Mouse (Mus musculus): ENCODE measurements at regions not wholly inside any gene's neighbourhood (a gene's known extent, or its start where the extent isn't known, plus 50 kb on each side); places are given as distances from the start of the nearest gene placed in this dataset.

- 70% methylated on average over 4 of the region's 4 CpGs for WGBS
- no peak overlapping the region for H3K27ac ChIP-seq
Observed at GRCm38 (mm10) chr10:9544041-9544786, 130.8 kb downstream of the Samd5 start.

DNA sequence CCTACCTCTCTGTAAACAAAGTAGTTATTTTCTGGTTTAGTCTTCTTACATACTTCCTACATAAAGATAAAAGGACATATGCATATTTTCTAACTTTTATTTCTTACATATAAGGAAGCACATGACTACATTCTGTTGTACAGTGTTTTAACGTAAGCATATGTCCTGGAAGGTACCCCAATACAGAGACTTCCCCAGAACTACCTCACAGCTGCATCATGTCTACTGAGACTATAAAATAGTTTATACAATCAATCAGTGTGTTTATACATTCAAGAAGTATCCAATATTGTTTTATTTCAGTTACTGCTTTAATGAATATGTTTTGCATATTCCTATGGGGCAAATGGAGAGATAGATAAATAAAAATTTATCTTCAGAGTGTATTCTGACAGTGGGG, 133.4 kb downstream of the Samd5 start:
- H3K4me3 ChIP-seq (replicated peaks; ENCODE audit: low read depth, low read length): no peak overlapping the region
- H3K9me3 ChIP-seq (replicated peaks; ENCODE audit: low read length): no peaks in the 10 kb centered on the region
- DNase-seq (ENCODE audit: low spot score) (no peak), ATAC-seq (replicated peaks; ENCODE audit: low FRiP score, low read depth) (no peak)
- WGBS: 56% methylated on average over 1 of the region's 1 CpGs
- no peaks in the 10 kb centered on the region for H3K27me3 ChIP-seq (ENCODE audit: insufficient read depth, low read length)
- H3K4me2 ChIP-seq (ENCODE audit: low read length): no peak overlapping the region
- no peaks in the 10 kb centered on the region for H3K36me3 ChIP-seq (ENCODE audit: insufficient read depth, low read length)
- no peaks in the 10 kb centered on the region for H3K4me1 ChIP-seq (replicated peaks; ENCODE audit: insufficient read depth, low read length)
- no peak for TF ChIP-seq CTCF (IDR thresholded peaks at IDR 0.05; ENCODE audit: low read depth)
- H3K27ac ChIP-seq: no peak overlapping the region
- no peak overlapping the region for H3K9ac ChIP-seq (ENCODE audit: low read depth, low read length)

More at GRCm38 (mm10) chr10:9544041-9544786, 130.8 kb downstream of the Samd5 start:
- no peak overlapping the region for H3K4me3 ChIP-seq (replicated peaks; ENCODE audit: low read depth, low read length)
- H3K36me3 ChIP-seq (ENCODE audit: insufficient read depth, low read length): no peaks in the 10 kb centered on the region
- no peak for TF ChIP-seq CTCF (IDR thresholded peaks at IDR 0.05; ENCODE audit: low read depth)
- ATAC-seq (replicated peaks; ENCODE audit: low FRiP score, low read depth) (no peak), DNase-seq (ENCODE audit: low spot score) (no peak)
- H3K4me1 ChIP-seq (replicated peaks; ENCODE audit: insufficient read depth, low read length): no peaks in the 10 kb centered on the region
- no peaks in the 10 kb centered on the region for H3K9me3 ChIP-seq (replicated peaks; ENCODE audit: low read length)
- H3K4me2 ChIP-seq (ENCODE audit: low read length): no peak overlapping the region
- no peak overlapping the region for H3K9ac ChIP-seq (ENCODE audit: low read depth, low read length)
- H3K27me3 ChIP-seq (ENCODE audit: insufficient read depth, low read length): no peaks in the 10 kb centered on the region

DNA sequence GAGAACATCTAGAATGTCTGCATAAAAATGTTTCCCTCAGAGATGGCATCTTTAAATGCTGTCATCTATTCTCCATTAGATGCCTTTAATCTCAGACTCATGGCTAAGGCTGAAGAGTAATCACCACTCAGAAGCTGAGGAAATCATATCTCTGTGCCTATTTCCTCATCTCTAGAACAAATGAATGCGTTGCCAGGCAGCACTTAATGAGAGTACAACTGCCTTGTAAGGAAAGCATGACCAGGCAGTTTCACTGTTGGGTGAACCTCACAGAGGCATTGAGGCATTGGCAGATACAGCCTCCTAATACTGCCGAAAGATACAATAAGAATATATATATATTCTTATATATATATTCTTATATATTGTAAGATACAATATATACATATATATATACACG, 137.3 kb downstream of the Samd5 start:
- Histone ChIP-seq H3K4me3 (replicated peaks; ENCODE audit: low read depth, low read length) (no peak overlapping the region), H3K27me3 (ENCODE audit: insufficient read depth, low read length) (no peaks in the 10 kb centered on the region), H3K4me2 (ENCODE audit: low read length) (no peak overlapping the region), H3K36me3 (ENCODE audit: insufficient read depth, low read length) (no peaks in the 10 kb centered on the region), H3K9me3 (replicated peaks; ENCODE audit: low read length) (no peaks in the 10 kb centered on the region), H3K4me1 (replicated peaks; ENCODE audit: insufficient read depth, low read length) (no peaks in the 10 kb centered on the region), H3K27ac (no peak overlapping the region), H3K9ac (ENCODE audit: low read depth, low read length) (no peak overlapping the region)
- DNase-seq (ENCODE audit: low spot score) (no peak), ATAC-seq (replicated peaks; ENCODE audit: low FRiP score, low read depth) (no peak)
- WGBS: 88% methylated on average over 3 of the region's 3 CpGs
- TF ChIP-seq CTCF (IDR thresholded peaks at IDR 0.05; ENCODE audit: low read depth): no peak

DNA sequence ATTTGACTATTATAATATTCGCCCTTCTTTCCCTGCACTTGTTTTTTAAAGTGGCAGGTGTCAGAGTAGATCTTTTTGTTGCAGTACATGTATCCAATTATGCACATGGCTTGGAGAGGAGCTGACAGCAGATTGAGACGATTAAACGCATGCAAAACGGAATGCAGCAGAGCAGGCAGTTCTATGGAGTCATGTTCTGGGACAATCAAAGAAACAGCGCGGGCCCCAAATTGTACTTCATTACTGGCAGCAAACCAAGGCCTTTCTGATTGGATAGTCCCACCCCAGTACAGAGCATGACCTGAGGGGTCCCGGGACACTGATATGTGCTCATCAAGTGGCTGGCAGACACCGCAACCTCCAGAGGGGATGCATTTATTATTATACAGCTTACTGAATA, 140.5 kb downstream of the Samd5 start:
- WGBS: 83% methylated on average over 8 of the region's 8 CpGs
- H3K4me2 ChIP-seq (ENCODE audit: low read length): no peak overlapping the region
- DNase-seq (ENCODE audit: low spot score) (no peak), ATAC-seq (replicated peaks; ENCODE audit: low FRiP score, low read depth) (no peak)
- H3K9me3 ChIP-seq (replicated peaks; ENCODE audit: low read length): no peaks in the 10 kb centered on the region
- no peaks in the 10 kb centered on the region for H3K36me3 ChIP-seq (ENCODE audit: insufficient read depth, low read length)
- no peak overlapping the region for H3K27ac ChIP-seq
- no peak overlapping the region for H3K4me3 ChIP-seq (replicated peaks; ENCODE audit: low read depth, low read length)
- H3K4me1 ChIP-seq (replicated peaks; ENCODE audit: insufficient read depth, low read length): no peaks in the 10 kb centered on the region
- H3K9ac ChIP-seq (ENCODE audit: low read depth, low read length): no peak overlapping the region
- H3K27me3 ChIP-seq (ENCODE audit: insufficient read depth, low read length): no peaks in the 10 kb centered on the region
- TF ChIP-seq CTCF (IDR thresholded peaks at IDR 0.05; ENCODE audit: low read depth): no peak

DNA sequence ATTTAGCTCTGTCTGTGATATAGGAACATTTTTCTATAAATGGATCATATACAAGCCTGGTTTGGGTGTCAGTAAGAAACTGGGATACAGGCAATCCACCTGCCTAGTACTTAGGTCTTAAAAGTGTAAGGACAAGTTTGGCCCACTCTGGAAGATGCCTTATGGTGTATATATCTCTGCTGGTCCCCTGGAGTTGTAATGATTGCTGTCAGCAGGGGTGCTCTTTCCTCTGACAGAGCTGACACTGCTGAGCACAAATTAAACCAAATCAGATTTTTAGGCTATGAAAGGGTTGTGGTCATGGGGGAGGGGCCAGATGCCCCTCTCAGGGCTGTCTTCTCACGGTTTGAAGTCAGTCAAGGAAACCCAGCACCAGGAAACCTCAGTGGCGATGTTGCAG, 141.7 kb downstream of the Samd5 start:
- H3K36me3 ChIP-seq (ENCODE audit: insufficient read depth, low read length): no peaks in the 10 kb centered on the region
- no peak overlapping the region for H3K9ac ChIP-seq (ENCODE audit: low read depth, low read length)
- TF ChIP-seq CTCF (IDR thresholded peaks at IDR 0.05; ENCODE audit: low read depth): no peak
- H3K27ac ChIP-seq: no peak overlapping the region
- DNase-seq (ENCODE audit: low spot score) (no peak), ATAC-seq (replicated peaks; ENCODE audit: low FRiP score, low read depth) (no peak)
- no peaks in the 10 kb centered on the region for H3K4me1 ChIP-seq (replicated peaks; ENCODE audit: insufficient read depth, low read length)
- H3K9me3 ChIP-seq (replicated peaks; ENCODE audit: low read length): no peaks in the 10 kb centered on the region
- WGBS: 53% methylated on average over 2 of the region's 2 CpGs
- H3K27me3 ChIP-seq (ENCODE audit: insufficient read depth, low read length): no peaks in the 10 kb centered on the region
- no peak overlapping the region for H3K4me2 ChIP-seq (ENCODE audit: low read length)
- no peak overlapping the region for H3K4me3 ChIP-seq (replicated peaks; ENCODE audit: low read depth, low read length)

DNA sequence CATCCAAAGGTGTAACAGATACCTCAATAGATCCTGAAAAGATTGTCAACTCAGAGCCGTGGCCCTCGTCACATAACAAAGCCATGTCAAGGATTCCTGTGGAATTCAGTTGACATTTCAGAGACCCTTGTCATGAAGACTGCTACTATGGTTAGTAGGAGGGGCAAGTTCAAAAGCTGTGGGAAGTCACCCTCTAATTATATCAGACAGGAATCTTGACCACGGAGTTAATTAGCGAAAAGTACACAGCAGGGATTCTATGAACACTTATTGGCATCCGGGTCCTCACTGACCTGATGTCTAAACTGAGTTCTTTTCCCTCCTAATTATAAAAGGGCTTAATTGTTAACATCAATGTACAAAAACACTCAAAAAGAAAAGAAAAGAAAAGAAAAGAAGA, 143.1 kb downstream of the Samd5 start:
- ATAC-seq (replicated peaks; ENCODE audit: low FRiP score, low read depth): no peak
- Histone ChIP-seq H3K27me3 (ENCODE audit: insufficient read depth, low read length) (no peaks in the 10 kb centered on the region), H3K4me1 (replicated peaks; ENCODE audit: insufficient read depth, low read length) (no peaks in the 10 kb centered on the region), H3K27ac (no peak overlapping the region), H3K4me3 (replicated peaks; ENCODE audit: low read depth, low read length) (no peak overlapping the region), H3K9me3 (replicated peaks; ENCODE audit: low read length) (no peaks in the 10 kb centered on the region), H3K4me2 (ENCODE audit: low read length) (no peak overlapping the region), H3K9ac (ENCODE audit: low read depth, low read length) (no peak overlapping the region), H3K36me3 (ENCODE audit: insufficient read depth, low read length) (no peaks in the 10 kb centered on the region)
- DNase-seq (ENCODE audit: low spot score): no peak
- 85% methylated on average over 5 of the region's 5 CpGs for WGBS
- no peak for TF ChIP-seq CTCF (IDR thresholded peaks at IDR 0.05; ENCODE audit: low read depth)

- no peak for TF ChIP-seq CTCF (IDR thresholded peaks at IDR 0.05; ENCODE audit: low read depth)
- WGBS: 45% methylated on average over 7 of the region's 7 CpGs
- Histone ChIP-seq H3K4me2 (ENCODE audit: low read length) (no peak overlapping the region), H3K9ac (ENCODE audit: low read depth, low read length) (no peak overlapping the region), H3K4me3 (replicated peaks; ENCODE audit: low read depth, low read length) (no peak overlapping the region), H3K36me3 (ENCODE audit: insufficient read depth, low read length) (no peaks in the 10 kb centered on the region), H3K27me3 (ENCODE audit: insufficient read depth, low read length) (no peaks in the 10 kb centered on the region), H3K27ac (no peak overlapping the region), H3K9me3 (replicated peaks; ENCODE audit: low read length) (no peaks in the 10 kb centered on the region), H3K4me1 (replicated peaks; ENCODE audit: insufficient read depth, low read length) (no peaks in the 10 kb centered on the region)
- no peak for DNase-seq (ENCODE audit: low spot score)
- ATAC-seq (replicated peaks; ENCODE audit: low FRiP score, low read depth): no peak
Observed at GRCm38 (mm10) chr10:9529408-9529807, 145.6 kb downstream of the Samd5 start.
